Mouse (Mus musculus): ENCODE data around the gene Ncoa5.
A peak's percentile ranks its signal among the peaks of the same experiment; 100 is the strongest.

Ncoa5 gene

GRCm38 (mm10) chr2:164991808-164992207 is 42.9 kb downstream of the Ncoa5 start:
- peak; percentile 33 for DNase-seq

DNA sequence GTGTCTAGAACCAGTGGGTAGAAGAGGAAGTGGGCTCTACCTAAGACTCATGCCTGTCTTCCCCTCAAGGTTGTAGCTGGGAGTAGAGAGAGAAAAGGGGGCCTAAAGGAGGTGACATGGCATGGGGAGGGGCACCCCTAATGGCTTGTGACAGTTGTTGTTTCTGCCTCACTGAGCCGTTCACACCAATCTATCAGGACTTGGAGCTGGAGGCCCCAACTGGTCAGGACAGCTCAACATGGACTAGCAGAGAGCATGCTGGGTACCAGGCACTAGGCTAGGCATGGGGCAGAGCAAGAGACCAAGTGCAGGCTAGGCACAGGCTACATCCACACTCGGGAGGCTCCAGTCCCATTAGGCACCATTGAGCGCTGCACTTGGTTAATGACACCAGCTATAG is 43.6 kb downstream of the Ncoa5 start:
- peak; percentile 25 for DNase-seq

GRCm38 (mm10) chr2:164988777-164989176 is 45.9 kb downstream of the Ncoa5 start:
- DNase-seq, result no peak

- DNase-seq, result peak; percentile 87
Observed at GRCm38 (mm10) chr2:164986371-164987027, 48.2 kb downstream of the Ncoa5 start.

DNA sequence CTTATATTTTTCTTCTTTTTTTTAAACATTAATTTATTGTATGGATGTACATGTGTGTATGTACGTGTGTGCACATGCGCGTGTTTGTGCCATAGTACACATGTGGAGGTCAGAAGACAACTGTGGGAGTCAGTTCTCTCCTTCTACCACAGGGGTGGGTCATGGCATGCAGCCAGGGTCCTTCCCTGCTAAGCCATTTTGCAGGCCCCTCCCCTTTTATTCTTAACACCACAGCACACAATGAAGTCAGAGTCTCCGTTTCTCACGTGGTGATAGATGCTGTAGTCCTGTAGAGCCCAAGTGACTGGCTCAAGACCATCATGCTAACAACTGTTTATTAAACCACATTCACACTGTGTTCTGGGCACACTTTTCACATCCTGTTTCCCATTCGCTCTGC is 48.7 kb downstream of the Ncoa5 start:
- DNase-seq, result peak; percentile 60

GRCm38 (mm10) chr2:164979749-164980148 is 54.9 kb downstream of the Ncoa5 start:
- DNase-seq, result no peak

- DNase-seq, result peak; percentile 63
Observed at GRCm38 (mm10) chr2:164975611-164976010, 59.1 kb downstream of the Ncoa5 start.

DNA sequence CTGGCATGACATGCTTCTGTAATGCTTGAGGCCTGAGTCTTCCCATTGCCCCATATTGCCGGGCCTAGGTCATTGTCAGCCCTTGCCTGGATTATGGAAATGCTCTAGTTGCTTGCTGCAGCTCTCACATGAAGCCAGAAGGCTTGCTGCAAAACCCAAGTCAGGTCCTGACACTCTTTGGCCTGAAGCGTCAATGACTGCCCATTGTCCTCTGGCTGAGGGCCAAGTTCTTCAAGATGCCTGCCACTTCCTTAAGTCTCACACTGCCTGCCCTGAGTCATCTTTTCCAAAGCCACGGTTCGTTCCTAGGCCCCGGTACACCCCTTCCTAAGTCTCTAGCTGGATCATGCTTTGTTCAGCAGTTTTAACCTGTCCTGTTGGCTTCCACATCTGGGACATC is 62.0 kb downstream of the Ncoa5 start:
- no peak for DNase-seq

GRCm38 (mm10) chr2:164970631-164971196 is 64.0 kb downstream of the Ncoa5 start:
- peak; percentile 87 for DNase-seq

GRCm38 (mm10) chr2:164969348-164969781 is 65.3 kb downstream of the Ncoa5 start:
- peak; percentile 73 for DNase-seq

- peak; percentile 73 for DNase-seq
Observed at GRCm38 (mm10) chr2:164968451-164968851, 66.2 kb downstream of the Ncoa5 start.

DNA sequence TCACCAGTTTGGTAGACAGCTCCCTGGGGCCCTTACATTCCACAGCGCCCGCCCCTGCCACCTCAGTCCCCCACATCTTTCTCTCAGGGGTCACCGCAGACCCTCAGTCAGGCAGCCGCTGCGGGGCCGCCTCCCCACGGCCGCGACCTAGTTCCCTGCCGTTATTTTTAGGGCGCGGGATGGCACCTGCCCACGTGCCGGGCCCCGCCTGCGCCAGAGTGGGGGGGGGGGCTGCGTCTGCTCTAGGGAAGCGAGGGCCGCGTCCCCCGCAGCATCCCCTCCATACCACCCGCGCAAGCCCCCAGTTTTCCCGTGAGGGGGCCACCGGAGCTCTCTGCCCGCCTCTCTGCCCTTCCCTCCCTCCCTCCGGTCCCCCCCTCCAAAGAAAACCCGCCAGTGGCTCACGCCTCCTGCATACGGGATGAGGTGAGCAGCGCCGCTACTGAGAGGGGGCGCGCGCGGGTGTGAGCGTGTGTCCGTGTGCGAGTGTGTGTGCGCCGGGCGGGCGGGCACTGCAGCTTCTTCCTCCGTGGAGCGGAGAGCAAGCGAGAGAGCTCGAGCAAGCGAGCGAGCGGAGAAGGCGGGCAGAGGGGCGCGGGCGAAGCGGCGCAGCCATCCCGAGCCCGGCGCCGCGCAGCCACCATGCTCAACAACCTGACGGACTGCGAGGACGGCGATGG is 66.8 kb downstream of the Ncoa5 start:
- peak; percentile 86 for DNase-seq

- DNase-seq, result peak; percentile 72
Observed at GRCm38 (mm10) chr2:164967193-164967592, 67.5 kb downstream of the Ncoa5 start.

DNA sequence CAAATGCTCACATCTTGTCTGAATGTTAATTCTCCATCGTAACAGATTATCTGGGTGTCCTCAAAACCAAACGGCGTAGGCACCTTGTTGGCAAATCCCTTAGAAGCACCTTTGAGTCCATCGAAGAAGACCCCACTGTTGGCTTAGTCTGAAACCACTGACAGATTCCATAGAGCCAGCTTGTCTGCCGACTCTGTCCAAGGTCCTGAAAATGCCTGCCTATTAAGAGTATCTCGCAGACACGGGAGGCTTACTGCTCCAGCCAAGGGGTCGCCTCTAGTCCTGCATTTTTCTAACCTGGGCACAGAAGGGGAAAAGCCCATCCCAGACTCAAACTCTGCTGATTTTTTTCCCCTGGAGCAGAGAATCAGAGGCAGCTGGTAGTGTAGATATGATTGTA is 68.3 kb downstream of the Ncoa5 start:
- DNase-seq, result peak; percentile 47

DNA sequence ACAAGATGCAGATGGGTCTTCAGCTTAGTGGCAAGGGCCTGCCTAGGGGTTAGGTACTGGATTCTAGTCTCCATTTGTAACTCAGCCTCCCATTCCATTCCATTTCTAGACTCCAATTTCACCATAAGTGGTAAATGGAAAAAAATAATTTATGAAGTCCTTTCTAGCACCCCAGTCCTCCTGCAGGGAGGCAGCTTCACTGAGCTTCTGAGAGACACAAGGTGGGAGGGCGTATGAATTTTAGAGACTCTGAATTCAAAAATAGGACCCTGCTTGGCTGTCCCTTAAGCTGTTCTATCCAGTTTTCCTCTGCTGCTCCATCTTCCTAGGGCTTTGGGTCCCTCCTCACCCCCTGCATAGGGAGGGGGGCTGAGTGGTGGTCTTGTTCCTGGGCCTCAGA is 69.7 kb downstream of the Ncoa5 start:
- no peak for DNase-seq

GRCm38 (mm10) chr2:164964242-164964894 is 70.3 kb downstream of the Ncoa5 start:
- peak; percentile 41 for DNase-seq

- peak; percentile 56 for DNase-seq
Observed at GRCm38 (mm10) chr2:164962183-164962580, 72.5 kb downstream of the Ncoa5 start.

- peak; percentile 85 for DNase-seq
Observed at GRCm38 (mm10) chr2:164961506-164962182, 73.0 kb downstream of the Ncoa5 start.

- DNase-seq, result peak; percentile 76
Observed at GRCm38 (mm10) chr2:164960716-164961441, 73.8 kb downstream of the Ncoa5 start, which contains the start of gene Slc12a5. Gene Slc12a5 (plus strand): TSS chr2:164960802.

- no peak for DNase-seq
Observed at GRCm38 (mm10) chr2:164957548-164958315, 76.9 kb downstream of the Ncoa5 start.

DNA sequence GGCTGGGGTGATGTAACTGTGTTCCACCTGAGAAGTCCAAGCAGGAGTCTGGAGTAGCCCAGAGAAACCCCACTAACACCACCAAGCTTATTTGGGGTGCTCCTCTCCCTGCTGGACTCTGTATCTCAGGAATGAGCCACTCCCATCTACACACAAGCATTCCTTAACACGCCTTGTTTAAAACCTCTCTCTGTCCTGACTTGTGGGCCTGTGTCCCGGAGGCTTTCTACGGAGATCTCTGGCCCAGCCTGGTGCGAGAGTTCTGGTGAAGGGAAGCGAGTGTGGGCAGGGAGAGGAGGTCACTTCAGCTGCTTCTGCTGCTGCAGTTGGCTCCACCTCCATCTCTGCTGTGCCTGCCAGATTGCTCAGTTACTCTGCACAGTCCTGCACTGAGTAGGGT is 78.5 kb downstream of the Ncoa5 start:
- DNase-seq, result no peak

Measured in cerebellum, adult 9-10 months (tissue).